Mouse (Mus musculus) stomach, embryonic 14.5 days (tissue): ENCODE data around the gene Plekha7. TPM values are rescaled to one million over a fixed set of nuclear protein-coding genes. Genes with fewer than 3 reads are reported as not detected.
A peak's percentile ranks its signal among the peaks of the same experiment; 100 is the strongest.

Experiments used
- ATAC-seq: fragments of 200-750 bp; cut with Nextera tagmentation; 2 replicates; pipeline ENCODE4 v1.8.0; 2017; ENCODE audit warnings: low read depth, moderate TSS enrichment; ENCODE audit not compliant: insufficient number of reproducible peaks, insufficient read depth, low FRiP score
- H3K27ac ChIP-seq: fragments of 300-500 bp; sonication (generic); 2 replicates; pipeline ENCODE4 v1.5.1; 2014; ENCODE audit warnings: mild to moderate bottlenecking, low read length, moderate library complexity, mixed read lengths
- H3K27me3 ChIP-seq: fragments of 300-500 bp; sonication (generic); 2 replicates; pipeline ENCODE4 v1.6.1; 2014; ENCODE audit warnings: low read length, control low read depth, mixed read lengths; ENCODE audit not compliant: control insufficient read depth, insufficient read depth
- H3K36me3 ChIP-seq: fragments of 300-500 bp; sonication (generic); 2 replicates; pipeline ENCODE4 v1.6.1; 2014; ENCODE audit warnings: mild to moderate bottlenecking, control low read depth, low read length, moderate library complexity, mixed read lengths; ENCODE audit not compliant: control insufficient read depth, insufficient read depth
- H3K4me1 ChIP-seq: fragments of 300-500 bp; sonication (generic); 2 replicates; pipeline ENCODE4 v1.6.1; 2014; ENCODE audit warnings: low read length, control low read depth, mixed read lengths; ENCODE audit not compliant: control insufficient read depth, insufficient read depth
- H3K4me2 ChIP-seq: fragments of 300-500 bp; sonication (generic); replicated peaks from 2 replicates; pipeline ENCODE4 v1.6.1; 2014; ENCODE audit warnings: low read depth, low read length, control low read depth
- H3K4me3 ChIP-seq: fragments of 300-500 bp; sonication (generic); 2 replicates; pipeline ENCODE4 v1.5.1; 2014; ENCODE audit warnings: low read depth, low read length, control low read depth
- H3K9ac ChIP-seq: fragments of 300-500 bp; sonication (generic); replicated peaks from 2 replicates; pipeline ENCODE4 v1.6.1; 2014; ENCODE audit warnings: low read depth, mild to moderate bottlenecking, control low read depth, low read length, moderate library complexity, mixed read lengths
- H3K9me3 ChIP-seq: fragments of 300-500 bp; sonication (generic); 2 replicates; pipeline ENCODE4 v1.6.1; 2016; ENCODE audit warnings: low read depth, low read length, control low read depth; ENCODE audit not compliant: control insufficient read depth
- WGBS: fragments of 180-500 bp; shearing (Covaris S2); extraction: QIAGEN DNeasy Blood & Tissue Kit; methylation state at CpG from one replicate; pipeline ENCODE4 v1.1.7; 2014; 5-methylcytosine and 5-hydroxymethylcytosine counted together
- polyA plus RNA-seq: library from polyadenylated mRNA; unstranded; fragments of >200 nt; fragmentation: Nextera tagmentation; extraction: Ambion mirVana; gene quantifications from 2 replicates; pipeline ENCODE4 v1.2.1, GENCODE M21; 2014

Plekha7 gene
- polyA plus RNA-seq, 1 experiment from 2014 or later = 12.4 TPM

GRCm38 (mm10) chr7:116252470-116252869 is 55.7 kb downstream of the Plekha7 start:
- H3K9me3 ChIP-seq = no peaks in the 10 kb centered on the region
- H3K27ac ChIP-seq = no peak overlapping the region
- H3K36me3 ChIP-seq = no peaks in the 10 kb centered on the region
- H3K4me1 ChIP-seq = no peaks in the 10 kb centered on the region
- ATAC-seq = no peak
- H3K4me2 ChIP-seq = no peak overlapping the region
- no peaks in the 10 kb centered on the region for H3K27me3 ChIP-seq
- WGBS = 78% methylated on average over 4 of the region's 4 CpGs
- no peak overlapping the region for H3K4me3 ChIP-seq
- H3K9ac ChIP-seq = no peak overlapping the region

- H3K4me1 ChIP-seq = peaks cover 4% of the 10 kb centered on the region; the same call in 1 of the 2 replicates
- H3K9ac ChIP-seq = no peak overlapping the region
- no peaks in the 10 kb centered on the region for H3K27me3 ChIP-seq
- no peaks in the 10 kb centered on the region for H3K9me3 ChIP-seq
- H3K27ac ChIP-seq = no peak overlapping the region
- ATAC-seq = no peak
- H3K4me3 ChIP-seq = no peak overlapping the region
- WGBS = 81% methylated on average over 3 of the region's 3 CpGs
- no peaks in the 10 kb centered on the region for H3K36me3 ChIP-seq
- no peak overlapping the region for H3K4me2 ChIP-seq
Observed at GRCm38 (mm10) chr7:116251516-116251915, 56.7 kb downstream of the Plekha7 start.

DNA sequence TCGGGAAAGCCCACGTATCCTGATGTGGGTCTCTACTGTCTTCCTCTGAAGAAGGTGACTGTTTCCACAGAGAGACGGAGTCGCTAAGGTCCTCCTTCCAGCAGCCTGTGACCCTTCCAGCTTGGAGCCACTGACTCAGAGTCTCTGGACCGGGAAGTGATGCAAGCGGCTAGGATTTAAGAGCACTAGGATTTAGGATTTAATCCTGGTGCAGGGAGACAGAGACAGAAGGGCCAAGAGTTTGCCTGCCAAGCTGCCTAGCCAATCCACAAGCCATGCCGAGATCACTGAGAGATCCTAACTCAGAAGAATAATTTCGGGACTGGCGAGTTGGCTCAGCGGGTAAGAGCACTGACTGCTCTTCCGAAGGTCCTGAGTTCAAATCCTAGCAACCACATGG is 59.6 kb downstream of the Plekha7 start:
- Histone ChIP-seq H3K36me3 (no peaks in the 10 kb centered on the region), H3K4me2 (no peak overlapping the region), H3K4me3 (no peak overlapping the region), H3K4me1 (peaks cover 6% of the 10 kb centered on the region; the same call in 1 of the 2 replicates), H3K9me3 (no peaks in the 10 kb centered on the region), H3K27ac (no peak overlapping the region), H3K9ac (no peak overlapping the region), H3K27me3 (no peaks in the 10 kb centered on the region)
- no peak for ATAC-seq
- 93% methylated on average over 11 of the region's 11 CpGs for WGBS

GRCm38 (mm10) chr7:116247377-116247729 is 60.8 kb downstream of the Plekha7 start:
- H3K4me2 ChIP-seq = 0 out of 2 replicates have a peak overlapping the region, but pooled peaks have one; percentile 3
- H3K9me3 ChIP-seq = no peaks in the 10 kb centered on the region
- H3K27me3 ChIP-seq = no peaks in the 10 kb centered on the region
- H3K36me3 ChIP-seq = no peaks in the 10 kb centered on the region
- H3K4me3 ChIP-seq = no peak overlapping the region
- H3K27ac ChIP-seq = no peak overlapping the region
- no peak for ATAC-seq
- WGBS = 15% methylated on average over 7 of the region's 7 CpGs
- H3K9ac ChIP-seq = no peak overlapping the region
- peaks cover 6% of the 10 kb centered on the region; the same call in 1 of the 2 replicates for H3K4me1 ChIP-seq

- Histone ChIP-seq H3K27me3 (no peaks in the 10 kb centered on the region), H3K4me1 (peaks cover 7% of the 10 kb centered on the region; the same call in 1 of the 2 replicates), H3K4me3 (no peak overlapping the region), H3K4me2 (peak overlapping the region; percentile 10; the same call in 1 of the 2 replicates), H3K9me3 (no peaks in the 10 kb centered on the region), H3K27ac (no peak overlapping the region), H3K36me3 (no peaks in the 10 kb centered on the region), H3K9ac (no peak overlapping the region)
- ATAC-seq = peak; percentile 23; the same call in 1 of the 2 replicates
- 21% methylated on average over 15 of the region's 15 CpGs for WGBS
Observed at GRCm38 (mm10) chr7:116246696-116247376, 61.3 kb downstream of the Plekha7 start.

DNA sequence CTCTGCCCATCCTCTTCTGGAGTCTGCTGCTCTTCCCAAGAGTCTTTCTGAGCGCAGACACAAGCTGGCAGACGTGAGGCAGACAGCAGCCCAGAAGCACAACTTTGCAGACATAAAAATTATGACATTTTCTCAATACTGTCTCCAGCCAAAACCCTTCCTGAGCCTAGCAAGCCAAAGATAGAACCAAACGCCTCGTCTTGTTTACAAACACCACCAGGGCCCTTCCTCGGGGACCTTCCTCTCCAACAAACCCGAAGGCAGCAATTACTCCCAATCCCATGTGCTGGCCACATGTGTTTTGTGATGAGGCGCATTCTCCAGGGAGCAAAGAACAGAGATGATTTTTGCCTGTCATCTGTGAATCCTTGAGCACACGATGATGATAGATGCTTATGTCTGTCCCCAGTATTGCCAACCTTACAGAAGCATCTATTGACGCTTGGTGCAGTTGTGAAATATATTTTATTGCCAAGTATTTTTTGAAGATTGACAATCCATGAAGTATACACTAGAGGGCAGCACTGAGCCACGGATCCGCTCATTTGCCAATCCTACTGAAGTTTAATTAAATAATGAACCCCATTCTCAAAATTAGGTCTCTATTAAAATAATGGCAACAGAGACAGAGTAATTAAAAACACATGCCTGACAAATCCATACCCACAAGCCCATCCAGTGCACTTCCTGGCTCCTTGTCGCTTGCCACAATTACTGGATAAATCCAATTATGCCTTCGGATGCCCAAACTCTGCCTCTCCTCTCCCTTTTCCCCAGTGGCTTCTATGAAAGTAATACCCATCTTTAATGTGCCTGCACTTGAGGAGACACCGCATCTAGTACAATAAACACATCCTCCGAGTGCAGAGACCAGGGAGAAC is 62.1 kb downstream of the Plekha7 start:
- 30% methylated on average over 15 of the region's 15 CpGs for WGBS
- Histone ChIP-seq H3K4me2 (peak overlapping the region; percentile 10; the same call in 1 of the 2 replicates), H3K4me1 (peaks cover 8% of the 10 kb centered on the region; the same call in 1 of the 2 replicates), H3K4me3 (no peak overlapping the region), H3K27ac (no peak overlapping the region), H3K9ac (no peak overlapping the region), H3K27me3 (no peaks in the 10 kb centered on the region), H3K36me3 (no peaks in the 10 kb centered on the region), H3K9me3 (no peaks in the 10 kb centered on the region)
- ATAC-seq = no peak

- H3K4me2 ChIP-seq = no peak overlapping the region
- no peak overlapping the region for H3K4me3 ChIP-seq
- H3K9ac ChIP-seq = no peak overlapping the region
- H3K36me3 ChIP-seq = no peaks in the 10 kb centered on the region
- H3K27me3 ChIP-seq = no peaks in the 10 kb centered on the region
- WGBS = 42% methylated on average over 7 of the region's 7 CpGs
- ATAC-seq = no peak
- no peaks in the 10 kb centered on the region for H3K9me3 ChIP-seq
- H3K4me1 ChIP-seq = peaks cover 8% of the 10 kb centered on the region; the same call in 1 of the 2 replicates
- H3K27ac ChIP-seq = no peak overlapping the region
Observed at GRCm38 (mm10) chr7:116244302-116245165, 63.6 kb downstream of the Plekha7 start.

DNA sequence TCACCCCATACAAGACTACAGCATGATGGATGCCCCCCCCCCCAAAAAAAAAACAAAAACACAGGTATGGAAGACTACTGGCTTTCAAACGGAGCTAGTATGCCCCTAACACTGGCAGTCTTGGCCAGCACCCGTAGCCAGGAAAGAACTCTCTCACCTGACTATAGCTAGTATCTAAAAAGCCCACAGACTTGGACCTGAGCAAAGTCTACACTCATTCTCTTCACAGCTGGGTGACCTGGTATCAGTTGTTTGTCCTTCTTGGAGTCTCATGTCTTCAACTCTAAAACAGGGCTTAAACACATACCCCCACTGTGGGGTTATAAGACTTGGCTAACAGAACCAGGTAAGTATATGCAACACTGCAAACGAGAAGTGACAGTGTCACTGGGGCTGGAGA is 65.4 kb downstream of the Plekha7 start:
- H3K4me1 ChIP-seq = peaks cover 8% of the 10 kb centered on the region; the same call in 1 of the 2 replicates
- no peak overlapping the region for H3K27ac ChIP-seq
- no peak overlapping the region for H3K4me2 ChIP-seq
- H3K4me3 ChIP-seq = no peak overlapping the region
- no peaks in the 10 kb centered on the region for H3K9me3 ChIP-seq
- H3K36me3 ChIP-seq = no peaks in the 10 kb centered on the region
- WGBS = 77% methylated on average over 3 of the region's 3 CpGs
- H3K9ac ChIP-seq = no peak overlapping the region
- ATAC-seq = no peak
- H3K27me3 ChIP-seq = no peaks in the 10 kb centered on the region
